Mouse (Mus musculus) limb, embryonic 14.5 days (tissue): ENCODE results near the gene Dlx6. TPM values are rescaled to one million over a fixed set of nuclear protein-coding genes. Genes with fewer than 3 reads are reported as not detected.
A peak's percentile ranks its signal among the peaks of the same experiment; 100 is the strongest.

ENCODE experiments used
- ATAC-seq: fragments of 200-750 bp; cut with Nextera tagmentation; 2 replicates; pipeline ENCODE4 v1.8.0; 2017; ENCODE audit warnings: low read depth, moderate number of reproducible peaks, moderate TSS enrichment; ENCODE audit not compliant: low FRiP score
- DNase-seq: peaks from one replicate; pipeline ENCODE4 v3.0.0-alpha.2; 2015; ENCODE audit warnings: low spot score
- H3K27ac ChIP-seq: fragments of 300-500 bp; sonication (generic); replicated peaks from 2 replicates; pipeline ENCODE4 v1.5.1; 2014; ENCODE audit warnings: low read depth, mild to moderate bottlenecking, low read length, moderate library complexity, mixed read lengths
- H3K27me3 ChIP-seq: fragments of 300-500 bp; sonication (generic); 2 replicates; pipeline ENCODE4 v1.6.1; 2014; ENCODE audit warnings: low read length, mixed read lengths; ENCODE audit not compliant: control insufficient read depth, insufficient read depth
- H3K36me3 ChIP-seq: fragments of 300-500 bp; sonication (generic); 2 replicates; pipeline ENCODE4 v1.6.1; 2014; ENCODE audit warnings: mild to moderate bottlenecking, low read length, moderate library complexity, mixed read lengths; ENCODE audit not compliant: control insufficient read depth, insufficient read depth
- H3K4me1 ChIP-seq: fragments of 300-500 bp; sonication (generic); 2 replicates; pipeline ENCODE4 v1.6.1; 2014; ENCODE audit warnings: antibody characterized with exemption, low read length, mixed read lengths; ENCODE audit not compliant: control insufficient read depth, insufficient read depth
- H3K4me2 ChIP-seq: fragments of 300-500 bp; sonication (generic); replicated peaks from 2 replicates; pipeline ENCODE4 v1.6.1; 2014; ENCODE audit warnings: low read depth, mild to moderate bottlenecking, low read length, moderate library complexity; ENCODE audit not compliant: severe bottlenecking
- H3K4me3 ChIP-seq: fragments of 300-500 bp; sonication (generic); replicated peaks from 2 replicates; pipeline ENCODE4 v1.5.1; 2014; ENCODE audit warnings: low read length
- H3K9ac ChIP-seq: fragments of 300-500 bp; sonication (generic); 2 replicates; pipeline ENCODE4 v1.6.1; 2014; ENCODE audit warnings: mild to moderate bottlenecking, low read depth, low read length, moderate library complexity; ENCODE audit not compliant: severe bottlenecking
- H3K9me3 ChIP-seq: fragments of 300-500 bp; sonication (generic); 2 replicates; pipeline ENCODE4 v1.6.1; 2016; ENCODE audit warnings: low read length; ENCODE audit not compliant: control insufficient read depth
- POLR2A ChIP-seq: fragments of 200-500 bp; IDR thresholded peaks from 2 replicates; pipeline ENCODE4 v1.8.0; 2012; ENCODE audit warnings: inconsistent platforms, mild to moderate bottlenecking, moderate library complexity, borderline replicate concordance; ENCODE audit not compliant: insufficient read depth, insufficient read length; ENCODE audit errors: extremely low read depth
- WGBS: fragments of 180-500 bp; shearing (Covaris S2); extraction: QIAGEN DNeasy Blood & Tissue Kit; methylation state at CpG from one replicate; pipeline ENCODE4 v1.1.7; 2014; 5-methylcytosine and 5-hydroxymethylcytosine counted together
- polyA plus RNA-seq, 2 experiments: library from polyadenylated mRNA; depleted of rRNA in 1 of 2; stranded (reverse) in 1 of 2; unstranded in 1 of 2; fragments of >200 nt; fragmentation: Nextera tagmentation in 1 of 2; extraction: Ambion mirVana in 1 of 2; gene quantifications; 2 replicates each; pipeline versions ENCODE4 v1.2.1 to v1.2.3; 2012 to 2014

Dlx6 gene
- polyA plus RNA-seq, 2 experiments = 1.8 to 6.8 TPM

DNA sequence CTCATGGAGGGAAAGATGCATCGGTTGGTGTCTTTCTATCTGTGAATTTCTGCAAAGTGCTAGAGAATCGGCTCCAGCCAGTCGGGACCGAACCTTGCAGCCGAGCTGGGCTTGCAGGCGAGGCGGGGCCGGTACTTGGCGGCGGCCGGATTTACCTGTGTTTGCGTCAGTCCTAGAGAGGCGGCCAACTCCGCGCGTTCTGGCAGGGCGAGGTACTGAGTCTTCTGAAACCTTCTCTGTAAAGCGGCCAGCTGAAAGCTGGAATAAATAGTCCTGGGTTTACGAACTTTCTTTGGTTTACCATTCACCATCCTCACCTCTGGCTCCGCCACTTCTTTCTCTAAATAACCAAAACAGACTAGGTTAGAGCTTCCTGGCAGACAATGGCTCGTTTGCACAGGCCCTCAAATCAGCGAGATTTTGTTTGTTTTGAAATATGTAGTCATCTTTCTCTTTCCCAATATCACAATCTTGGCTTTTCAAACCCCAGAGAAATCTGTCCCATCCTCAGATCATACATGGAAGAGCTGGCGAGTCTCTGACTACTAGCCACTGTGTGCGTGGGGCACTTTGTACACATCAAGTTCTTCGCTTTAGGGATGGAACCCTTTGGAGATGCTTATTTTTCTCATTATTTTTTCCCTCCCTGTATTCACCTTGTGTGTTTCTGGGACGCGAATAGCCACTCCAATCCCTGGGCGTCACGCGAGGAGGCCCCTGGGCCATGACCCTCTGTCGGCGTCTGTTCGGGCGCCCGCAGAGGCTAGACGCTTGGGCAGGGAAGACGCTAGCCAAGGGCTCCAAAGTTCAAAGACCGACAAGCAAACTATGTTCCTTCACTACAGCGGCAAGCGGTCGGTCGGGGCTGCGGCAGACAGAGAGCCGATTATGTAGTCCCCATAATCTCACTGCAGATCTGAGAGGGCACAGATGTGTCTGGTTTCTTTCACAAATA lies 16.5 kb downstream of the Dlx6 start:
- peaks cover 11% of the 10 kb centered on the region; the same call in 1 of the 2 replicates for H3K4me1 ChIP-seq
- H3K27ac ChIP-seq = no peak overlapping the region
- WGBS = 4% methylated on average over 44 of the region's 44 CpGs
- H3K27me3 ChIP-seq = peaks cover 62% of the 10 kb centered on the region
- no peak for TF ChIP-seq POLR2A
- H3K9ac ChIP-seq = peak overlapping the region; percentile 72
- no peak for DNase-seq
- ATAC-seq = no peak
- peak overlapping the region; percentile 77 for H3K4me2 ChIP-seq
- peak overlapping the region; percentile 63 for H3K4me3 ChIP-seq
- H3K9me3 ChIP-seq = no peaks in the 10 kb centered on the region
- peaks cover 8% of the 10 kb centered on the region; the same call in 1 of the 2 replicates for H3K36me3 ChIP-seq

DNA sequence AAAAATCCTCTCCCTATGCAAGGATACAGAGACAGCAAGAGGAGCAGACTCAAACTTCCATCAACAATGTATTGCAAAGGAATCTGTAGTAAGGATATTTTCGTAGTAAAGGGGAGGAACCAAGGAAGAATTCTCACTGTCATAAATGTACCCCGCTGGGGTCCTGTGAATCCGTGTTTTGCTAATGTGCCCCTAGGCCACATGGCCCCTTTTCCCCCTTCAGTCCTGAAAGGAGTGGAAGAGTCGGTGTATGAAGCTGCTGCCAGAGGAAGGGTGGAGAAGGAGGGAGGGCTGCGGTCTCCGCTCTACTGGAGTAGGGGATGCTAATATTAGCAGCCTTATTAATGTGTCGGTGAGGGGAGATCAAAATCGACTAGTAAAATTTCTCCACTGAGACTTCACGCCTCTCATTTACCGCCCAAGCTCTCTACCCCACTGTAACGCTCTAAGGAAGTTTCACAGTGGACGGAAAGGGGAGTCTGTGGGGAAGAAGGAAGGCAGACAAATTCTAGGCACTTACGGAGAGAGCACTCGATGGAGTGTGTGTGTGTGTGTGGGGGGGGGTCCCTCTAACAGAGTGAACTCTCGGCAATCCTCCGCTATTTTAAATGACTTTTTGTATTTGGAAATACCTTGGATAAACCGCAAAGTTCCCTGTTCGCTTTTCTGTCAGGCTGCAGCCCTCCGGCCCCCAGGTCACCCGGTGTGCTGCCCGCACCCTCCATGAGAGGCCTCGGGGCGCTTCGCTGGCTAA lies 17.4 kb downstream of the Dlx6 start:
- 1% methylated on average over 24 of the region's 24 CpGs for WGBS
- peak overlapping the region; percentile 63 for H3K4me3 ChIP-seq
- no peak for ATAC-seq
- peaks cover 8% of the 10 kb centered on the region; the same call in 1 of the 2 replicates for H3K36me3 ChIP-seq
- no peak for TF ChIP-seq POLR2A
- H3K9me3 ChIP-seq = no peaks in the 10 kb centered on the region
- H3K4me1 ChIP-seq = peaks cover 11% of the 10 kb centered on the region; the same call in 1 of the 2 replicates
- peaks cover 53% of the 10 kb centered on the region for H3K27me3 ChIP-seq
- peak overlapping the region; percentile 72 for H3K9ac ChIP-seq
- peak overlapping the region; percentile 77 for H3K4me2 ChIP-seq
- peak overlapping the region; percentile 16; the same call in 1 of the 2 replicates for H3K27ac ChIP-seq
- no peak for DNase-seq

DNA sequence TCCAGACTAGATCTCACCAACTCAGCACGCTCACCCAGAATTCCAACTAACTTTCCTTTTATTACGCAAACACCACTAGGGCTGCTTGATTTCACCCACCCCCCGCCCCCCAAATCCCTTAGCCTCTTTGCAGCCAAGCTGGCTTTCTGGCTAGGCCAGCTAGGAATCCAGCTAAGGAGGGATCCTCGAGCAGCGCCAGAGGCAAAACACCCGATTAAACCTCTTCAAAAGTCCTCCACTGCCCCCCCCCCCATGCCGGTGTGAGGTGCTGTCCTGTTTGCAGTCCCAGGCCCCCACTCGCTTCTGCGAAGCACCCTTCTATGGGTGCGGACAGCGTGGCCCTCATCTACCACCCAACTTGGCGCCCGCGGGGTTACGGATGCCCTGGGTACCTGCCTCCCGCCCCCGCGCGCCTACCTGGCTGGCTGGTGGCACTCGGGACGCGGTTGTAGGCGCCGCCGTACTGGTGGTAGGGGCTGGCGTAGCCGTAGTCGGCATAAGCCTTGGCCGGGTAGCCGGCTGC lies 18.0 kb downstream of the Dlx6 start:
- peaks cover 8% of the 10 kb centered on the region; the same call in 1 of the 2 replicates for H3K36me3 ChIP-seq
- no peak for TF ChIP-seq POLR2A
- H3K4me3 ChIP-seq = peak overlapping the region; percentile 63
- H3K27me3 ChIP-seq = peaks cover 47% of the 10 kb centered on the region
- ATAC-seq (no peak), DNase-seq (no peak)
- H3K9me3 ChIP-seq = no peaks in the 10 kb centered on the region
- peaks cover 11% of the 10 kb centered on the region; the same call in 1 of the 2 replicates for H3K4me1 ChIP-seq
- WGBS = 0% methylated on average over 22 of the region's 30 CpGs
- peak overlapping the region; percentile 77 for H3K4me2 ChIP-seq
- peak overlapping the region; percentile 72 for H3K9ac ChIP-seq
- peak overlapping the region; percentile 16 for H3K27ac ChIP-seq

DNA sequence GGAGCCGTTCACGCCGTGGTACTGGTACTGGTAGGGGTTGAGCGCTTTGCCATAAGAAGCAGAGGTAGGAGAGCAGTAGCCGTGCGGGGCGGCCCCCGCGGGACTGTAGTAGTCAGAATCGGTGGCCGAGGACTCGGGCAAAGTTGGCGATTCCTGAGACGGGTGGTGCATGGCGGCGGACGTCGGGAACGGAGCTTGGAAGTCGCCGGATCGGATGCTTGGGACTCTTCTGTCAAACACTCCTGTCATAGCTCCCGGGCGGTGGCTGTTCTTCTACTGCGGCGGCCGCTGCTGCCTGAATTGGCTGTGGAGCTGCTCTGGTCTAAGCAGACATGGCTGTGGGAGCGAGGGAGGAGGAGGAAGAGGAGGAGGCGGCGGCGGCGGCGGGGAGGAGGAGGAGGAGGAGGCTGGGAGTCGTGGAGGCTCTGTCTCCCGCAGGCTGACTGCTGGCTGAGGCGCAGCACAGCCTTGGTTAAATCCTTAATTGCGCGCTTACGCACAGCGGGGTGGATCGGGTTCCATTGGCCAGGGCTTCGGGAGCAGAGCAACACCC lies 18.6 kb downstream of the Dlx6 start, which contains the start of gene Dlx5:
TSS of gene Dlx5 (minus strand) at position 448 of the 553 bp plus-strand sequence.
- H3K4me3 ChIP-seq = peak within 1 kb of the TSS; percentile 63
- H3K4me2 ChIP-seq = peak within 1 kb of the TSS; percentile 77
- H3K9ac ChIP-seq = peak within 1 kb of the TSS; percentile 72
- peaks cover 11% of the 10 kb centered on the region; the same call in 1 of the 2 replicates for H3K4me1 ChIP-seq
- H3K27ac ChIP-seq = peak within 1 kb of the TSS; percentile 16
- no peaks in the 10 kb centered on the region for H3K9me3 ChIP-seq
- ATAC-seq (peak; percentile 64), DNase-seq (peak; percentile 73)
- no peak for TF ChIP-seq POLR2A
- H3K27me3 ChIP-seq = peaks cover 41% of the 10 kb centered on the region
- H3K36me3 ChIP-seq = peaks cover 8% of the 10 kb centered on the region; the same call in 1 of the 2 replicates
- WGBS = under 1% methylated on average over 40 of the region's 42 CpGs
